Mouse (Mus musculus): Measurements from ENCODE around the gene Hebp1.

DNA sequence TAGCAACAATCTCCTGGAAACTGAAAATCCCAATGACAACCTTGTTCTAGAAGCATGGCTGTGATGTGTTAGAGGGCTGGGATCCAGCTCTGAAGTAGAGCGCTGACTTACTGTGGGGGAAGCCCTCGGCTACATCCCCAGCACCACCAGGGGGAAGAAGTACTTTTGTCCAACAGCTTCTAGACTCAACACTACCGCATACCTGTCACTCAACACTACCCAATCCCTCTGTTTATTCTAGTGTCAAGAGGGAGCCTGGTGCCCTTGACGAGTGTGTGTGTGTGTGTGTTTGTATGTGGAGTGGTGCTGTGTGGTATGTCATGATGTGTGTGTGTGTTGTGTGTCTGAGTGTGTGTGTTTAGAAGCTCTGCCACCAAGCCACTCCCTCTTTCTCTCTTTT, 40.3 kb downstream of the Hebp1 start:
- TF ChIP-seq CTCF (IDR thresholded peaks at IDR 0.05; ENCODE audit: low read depth) (no peak; the same call in 1 of the 2 replicates), EP300 (IDR thresholded peaks at IDR 0.05; ENCODE audit: low read depth) (no peak)
